Mouse (Mus musculus) C2C12 (cell line): Measurements from ENCODE around the gene Anks1b.

Source experiments
- CTCF ChIP-seq: IDR thresholded peaks from one replicate; pipeline ENCODE4 v1.5.1; 2011; ENCODE audit not compliant: control insufficient read depth, insufficient read depth, insufficient read length
- FOSL1 ChIP-seq: IDR thresholded peaks from one replicate; pipeline ENCODE4 v1.8.0; 2011; ENCODE audit warnings: mild to moderate bottlenecking, low read length; ENCODE audit not compliant: poor library complexity, insufficient read depth, severe bottlenecking
- MAX ChIP-seq: IDR thresholded peaks from one replicate; pipeline ENCODE4 v1.6.1; 2011; ENCODE audit warnings: mild to moderate bottlenecking, control low read depth
- MYOG ChIP-seq: IDR thresholded peaks from one replicate; pipeline ENCODE4 v1.6.1; 2011; ENCODE audit not compliant: control insufficient read depth, insufficient read length; ENCODE audit errors: extremely low read depth
- USF1 ChIP-seq: IDR thresholded peaks from one replicate; pipeline ENCODE4 v1.6.1; 2011; ENCODE audit warnings: low read depth, mild to moderate bottlenecking, control low read depth, moderate library complexity

DNA sequence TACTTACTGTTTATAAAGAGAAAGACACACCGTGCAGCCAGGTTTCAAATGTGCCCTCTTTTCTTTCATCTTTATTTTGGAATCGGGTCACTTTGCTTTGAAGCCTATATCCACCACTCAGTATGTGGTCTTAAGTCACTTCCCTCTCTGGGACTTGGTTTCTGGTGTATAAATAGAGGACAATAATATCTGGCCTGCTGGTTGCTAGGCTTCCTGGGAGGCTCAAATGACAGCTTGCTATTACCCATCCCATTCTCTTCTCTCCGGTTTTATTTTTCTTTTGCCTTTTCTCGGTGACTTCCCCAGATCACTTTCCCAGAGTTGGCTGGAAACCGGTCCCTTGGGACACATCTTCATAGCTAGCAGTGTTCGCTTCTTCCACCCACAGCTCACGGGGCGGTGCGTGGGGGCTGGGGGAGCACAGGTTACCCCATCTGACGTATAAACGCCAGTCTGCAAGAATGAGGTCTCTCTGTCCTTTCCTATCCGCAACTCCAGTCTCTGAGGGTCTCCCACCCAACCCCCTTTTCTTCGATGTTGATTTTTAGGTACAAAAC lies 815.5 kb downstream of the Anks1b start:
- TF ChIP-seq CTCF (no peak), MYOG (no peak), FOSL1 (no peak), USF1 (no peak), MAX (no peak)
